In the genomic region with DNA sequence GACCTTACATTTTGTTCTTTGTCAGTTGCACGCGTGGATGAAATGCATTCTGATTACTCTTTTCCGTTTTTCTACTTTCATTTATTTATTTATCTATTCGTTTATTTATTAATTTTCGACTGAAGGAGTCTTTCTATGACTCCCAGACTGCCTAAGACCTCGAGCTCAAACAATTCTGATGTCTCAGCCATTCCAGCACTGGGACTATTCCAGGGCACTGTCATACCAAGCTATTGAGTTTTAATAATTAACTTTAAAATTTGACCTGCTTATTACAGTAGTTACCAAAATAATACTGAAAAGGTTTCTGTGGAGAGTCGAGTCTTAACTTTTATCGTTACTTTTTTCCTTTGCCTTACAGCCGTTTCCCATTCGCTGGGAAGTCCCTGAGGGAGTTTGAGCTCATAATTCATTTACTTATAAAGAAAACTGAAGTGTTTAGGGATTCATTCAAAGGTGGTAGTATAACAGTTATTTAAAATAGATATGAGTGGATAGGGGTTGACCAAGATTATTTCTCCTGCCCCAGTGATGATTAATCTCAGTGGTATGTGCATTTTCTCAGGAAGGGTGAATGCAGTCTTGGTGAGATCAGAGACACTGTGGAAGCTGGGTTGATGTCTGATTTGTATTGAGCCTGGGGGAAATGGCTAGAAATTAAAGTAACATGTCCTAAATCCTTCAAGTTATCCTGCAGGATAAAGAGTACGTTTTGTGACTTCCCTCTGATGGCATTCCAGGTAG, we compare ENCODE assay signal across 8 mouse cellular contexts. TPM values are rescaled to one million over a fixed set of nuclear protein-coding genes. Genes with fewer than 3 reads are reported as not detected.
DNase-seq lines count a peak whose midpoint lies in the region; ATAC-seq and TF ChIP-seq lines count a peak whose summit lies in the region.

No protein-coding gene starts in this region.

- peak overlapping the region; percentile 88 for H3K9ac ChIP-seq in heart, embryonic 12.5 days
- peak overlapping the region; percentile 76 for H3K9ac ChIP-seq in intestine, embryonic 15.5 days
- no peak overlapping the region for H3K9ac ChIP-seq in midbrain, embryonic 11.5 days (ENCODE audit: low read length)

- TF ChIP-seq CTCF in bone marrow macrophage, adult 2 months (IDR thresholded peaks at IDR 0.05; ENCODE audit: low read depth, low read length): no peak

- H3K4me1 ChIP-seq in heart, embryonic 12.5 days (replicated peaks): peaks cover 18% of the 10 kb centered on the region
- peaks cover 7% of the 10 kb centered on the region for H3K4me1 ChIP-seq in bone marrow macrophage, adult 2 months (ENCODE audit: control insufficient read depth, insufficient read depth, low read length)
- H3K4me1 ChIP-seq in intestine, embryonic 15.5 days (replicated peaks): peaks cover 14% of the 10 kb centered on the region; the same call in 1 of the 2 replicates
- no peaks in the 10 kb centered on the region; the same call in 1 of the 2 replicates for H3K4me1 ChIP-seq in midbrain, embryonic 11.5 days (ENCODE audit: control insufficient read depth, insufficient read depth, low read length)

- H3K4me3 ChIP-seq in heart, embryonic 12.5 days: peak overlapping the region; percentile 78
- H3K4me3 ChIP-seq in bone marrow macrophage, adult 2 months (ENCODE audit: insufficient read depth, low read length): peak overlapping the region; percentile 3; the same call in 1 of the 2 replicates
- H3K4me3 ChIP-seq in intestine, embryonic 15.5 days (replicated peaks): peak overlapping the region; percentile 70
- peak overlapping the region; percentile 54; the same call in 1 of the 2 replicates for H3K4me3 ChIP-seq in midbrain, embryonic 11.5 days (ENCODE audit: low read depth, low read length)

- H3K36me3 ChIP-seq in heart, embryonic 12.5 days: no peaks in the 10 kb centered on the region
- H3K36me3 ChIP-seq in intestine, embryonic 15.5 days: no peaks in the 10 kb centered on the region
- no peaks in the 10 kb centered on the region for H3K36me3 ChIP-seq in midbrain, embryonic 11.5 days (ENCODE audit: control insufficient read depth, insufficient read depth, low read length)

- no peak for DNase-seq in heart, postnatal 4 days
- DNase-seq in midbrain, embryonic 11.5 days (ENCODE audit: low spot score, missing footprints): no peak
- no peak for DNase-seq in right cerebral cortex, postnatal 25 days
- DNase-seq in adrenal gland, postnatal 25 days: no peak
- no peak for DNase-seq in spleen, postnatal 4 days (ENCODE audit: low spot score in 2 of 2)

- peak overlapping the region; percentile 76 for H3K4me2 ChIP-seq in heart, embryonic 12.5 days
- H3K4me2 ChIP-seq in intestine, embryonic 15.5 days (replicated peaks): peak overlapping the region; percentile 76
- H3K4me2 ChIP-seq in midbrain, embryonic 11.5 days: peak overlapping the region; percentile 69

- 30% methylated on average over 11 of the region's 11 CpGs for WGBS in heart, embryonic 12.5 days
- whole genome bisulfite sequencing in intestine, embryonic 15.5 days: 20% methylated on average over 11 of the region's 11 CpGs
- 56% methylated on average over 11 of the region's 11 CpGs for WGBS in midbrain, embryonic 11.5 days

- ATAC-seq in heart, embryonic 12.5 days (ENCODE audit: insufficient number of reproducible peaks, low FRiP score): no peak
- ATAC-seq in intestine, embryonic 15.5 days: no peak
- ATAC-seq in midbrain, embryonic 11.5 days (ENCODE audit: low FRiP score): no peak

- no peaks in the 10 kb centered on the region for H3K27me3 ChIP-seq in heart, embryonic 12.5 days (replicated peaks)
- H3K27me3 ChIP-seq in intestine, embryonic 15.5 days (replicated peaks): no peaks in the 10 kb centered on the region
- H3K27me3 ChIP-seq in midbrain, embryonic 11.5 days (ENCODE audit: control insufficient read depth, insufficient read depth, low read length): no peaks in the 10 kb centered on the region

- H3K27ac ChIP-seq in heart, embryonic 12.5 days (ENCODE audit: poor library complexity, severe bottlenecking): no peak overlapping the region
- H3K27ac ChIP-seq in bone marrow macrophage, adult 2 months (ENCODE audit: insufficient read depth, low read depth, low read length): no peak overlapping the region
- 0 out of 2 replicates have a peak overlapping the region, but pooled peaks have one; percentile 77 for H3K27ac ChIP-seq in intestine, embryonic 15.5 days
- no peak overlapping the region for H3K27ac ChIP-seq in midbrain, embryonic 11.5 days (ENCODE audit: low read depth, low read length)

- TF ChIP-seq POLR2A in bone marrow macrophage, adult 2 months (IDR thresholded peaks at IDR 0.05; ENCODE audit: borderline replicate concordance, low read depth, low read length): no peak

- no peaks in the 10 kb centered on the region for H3K9me3 ChIP-seq in heart, embryonic 12.5 days (replicated peaks)
- no peaks in the 10 kb centered on the region for H3K9me3 ChIP-seq in intestine, embryonic 15.5 days
- no peaks in the 10 kb centered on the region for H3K9me3 ChIP-seq in midbrain, embryonic 11.5 days (ENCODE audit: control insufficient read depth, low read length)

RNA-seq across cellular contexts. Expression of gene Abcg2, which starts 56.9 kb away (rescaled TPM):
- 60.1 and 62.0 TPM in 2 replicates for polyA plus RNA-seq in heart, embryonic 12.5 days (2016; fragmentation: Nextera tagmentation; extraction: Ambion mirVana)
- 10 to 100 TPM; 42.0 to 51.8 TPM for total RNA-seq in heart, postnatal 4 days (2021)
- polyA plus RNA-seq in bone marrow macrophage, adult 2 months (2012; ENCODE audit: insufficient read depth, insufficient read length, missing spikeins): 15.9 and 17.1 TPM in 2 replicates
- polyA plus RNA-seq in intestine, embryonic 15.5 days (2015; fragmentation: Nextera tagmentation; extraction: Ambion mirVana): 87.1 and 87.6 TPM in 2 replicates
- polyA plus RNA-seq in midbrain, embryonic 11.5 days (2014; fragmentation: Nextera tagmentation; extraction: Ambion mirVana): 45.9 and 53.4 TPM in 2 replicates
- total RNA-seq in adrenal gland, postnatal 25 days (2021): 21.1 and 31.8 TPM in 2 replicates

Comparison
In these comparisons a context has a peak if more than half of its experiments do, and no peak if none do; other contexts are left out.
1. H3K4me3 ChIP-seq: peak in every context shown above with its lines; median percentile 78 in heart, embryonic 12.5 days; 70 in intestine, embryonic 15.5 days; 54 in midbrain, embryonic 11.5 days; 3 in bone marrow macrophage, adult 2 months.